Mouse (Mus musculus): ENCODE measurements around the gene Grin3b. TPM values are rescaled to one million over a fixed set of nuclear protein-coding genes. Genes with fewer than 3 reads are reported as not detected.
"Not testable (repeated sequence)": the region's sequence is repeated elsewhere in the genome, so short reads cannot be mapped to it uniquely, and the experiment has no call there.

The Grin3b gene
- polyA plus RNA-seq, 1 experiment = not detected

- WGBS = 6% methylated on average over 21 of the region's 21 CpGs
- TF ChIP-seq CTCF (IDR thresholded peaks at IDR 0.05; ENCODE audit: extremely low read depth, insufficient read length, insufficient replicate concordance, low read depth, low read length) (peak; percentile 93), POLR2A (IDR thresholded peaks at IDR 0.05; ENCODE audit: low read depth, low read length) (no peak)
- Histone ChIP-seq H3K4me1 (ENCODE audit: control insufficient read depth, insufficient read depth, insufficient read length, low read length) (peaks cover 2% of the 10 kb centered on the region), H3K27ac (ENCODE audit: insufficient read depth, low read depth, low read length) (no peak overlapping the region), H3K4me3 (ENCODE audit: low read depth, low read length) (peak overlapping the region; percentile 38), H3K36me3 (ENCODE audit: control insufficient read depth, insufficient read depth, low read length) (peaks cover 5% of the 10 kb centered on the region), H3K27me3 (ENCODE audit: control insufficient read depth, insufficient read depth, low read length) (no peaks in the 10 kb centered on the region)
Observed at GRCm38 (mm10) chr10:79958140-79958816, 12.2 kb upstream of the Grin3b start.

- H3K36me3 ChIP-seq (ENCODE audit: control insufficient read depth, insufficient read depth, low read length) = peaks cover 10% of the 10 kb centered on the region
- H3K27ac ChIP-seq (ENCODE audit: insufficient read depth, low read depth, low read length); H3K4me3 ChIP-seq (ENCODE audit: low read depth, low read length); H3K27me3 ChIP-seq (ENCODE audit: control insufficient read depth, insufficient read depth, low read length); H3K4me1 ChIP-seq (ENCODE audit: control insufficient read depth, insufficient read depth, insufficient read length, low read length): not testable (repeated sequence)
- WGBS = 15% methylated on average over 10 of the region's 10 CpGs
Observed at GRCm38 (mm10) chr10:79959412-79959811, 11.1 kb upstream of the Grin3b start.

- WGBS = under 1% methylated on average over 61 of the region's 61 CpGs
- TF ChIP-seq POLR2A (IDR thresholded peaks at IDR 0.05; ENCODE audit: low read depth, low read length) = peak; percentile 27; the same call in 1 of the 2 replicates
- peak; percentile 95 for TF ChIP-seq CTCF (IDR thresholded peaks at IDR 0.05; ENCODE audit: extremely low read depth, insufficient read length, insufficient replicate concordance, low read depth, low read length)
- Histone ChIP-seq H3K27ac (ENCODE audit: insufficient read depth, low read depth, low read length) (no peak within 1 kb of the TSS), H3K4me1 (ENCODE audit: control insufficient read depth, insufficient read depth, insufficient read length, low read length) (peaks cover 2% of the 10 kb centered on the region), H3K36me3 (ENCODE audit: control insufficient read depth, insufficient read depth, low read length) (peaks cover 12% of the 10 kb centered on the region), H3K4me3 (ENCODE audit: low read depth, low read length) (peak within 1 kb of the TSS; percentile 86), H3K27me3 (ENCODE audit: control insufficient read depth, insufficient read depth, low read length) (no peaks in the 10 kb centered on the region)
Observed at GRCm38 (mm10) chr10:79959847-79960601, 10.5 kb upstream of the Grin3b start, which contains the start of gene Wdr18. TSS of gene Wdr18 (plus strand) at chr10:79960152.

- WGBS = 9% methylated on average over 10 of the region's 10 CpGs
- TF ChIP-seq POLR2A (IDR thresholded peaks at IDR 0.05; ENCODE audit: low read depth, low read length) (no peak), CTCF (IDR thresholded peaks at IDR 0.05; ENCODE audit: extremely low read depth, insufficient read length, insufficient replicate concordance, low read depth, low read length) (no peak)
- no peak overlapping the region for H3K27ac ChIP-seq (ENCODE audit: insufficient read depth, low read depth, low read length)
- H3K4me1 ChIP-seq (ENCODE audit: control insufficient read depth, insufficient read depth, insufficient read length, low read length) = peaks cover 2% of the 10 kb centered on the region
- peaks cover 19% of the 10 kb centered on the region for H3K36me3 ChIP-seq (ENCODE audit: control insufficient read depth, insufficient read depth, low read length)
- peak overlapping the region; percentile 86 for H3K4me3 ChIP-seq (ENCODE audit: low read depth, low read length)
- no peaks in the 10 kb centered on the region for H3K27me3 ChIP-seq (ENCODE audit: control insufficient read depth, insufficient read depth, low read length)
Observed at GRCm38 (mm10) chr10:79960671-79961294, 9.7 kb upstream of the Grin3b start.

GRCm38 (mm10) chr10:79964727-79965126 is 5.8 kb upstream of the Grin3b start:
- H3K4me1 ChIP-seq (ENCODE audit: control insufficient read depth, insufficient read depth, insufficient read length, low read length) = peaks cover 3% of the 10 kb centered on the region; the same call in 1 of the 2 replicates
- no peak overlapping the region for H3K4me3 ChIP-seq (ENCODE audit: low read depth, low read length)
- no peak overlapping the region for H3K27ac ChIP-seq (ENCODE audit: insufficient read depth, low read depth, low read length)
- WGBS = 96% methylated on average over 7 of the region's 7 CpGs
- peaks cover 36% of the 10 kb centered on the region for H3K36me3 ChIP-seq (ENCODE audit: control insufficient read depth, insufficient read depth, low read length)
- no peaks in the 10 kb centered on the region; the same call in 1 of the 2 replicates for H3K27me3 ChIP-seq (ENCODE audit: control insufficient read depth, insufficient read depth, low read length)
- TF ChIP-seq CTCF (IDR thresholded peaks at IDR 0.05; ENCODE audit: extremely low read depth, insufficient read length, insufficient replicate concordance, low read depth, low read length) = no peak

GRCm38 (mm10) chr10:79965325-79965724 is 5.2 kb upstream of the Grin3b start:
- Histone ChIP-seq H3K27ac (ENCODE audit: insufficient read depth, low read depth, low read length) (no peak overlapping the region), H3K4me1 (ENCODE audit: control insufficient read depth, insufficient read depth, insufficient read length, low read length) (peaks cover 3% of the 10 kb centered on the region; the same call in 1 of the 2 replicates), H3K36me3 (ENCODE audit: control insufficient read depth, insufficient read depth, low read length) (peaks cover 36% of the 10 kb centered on the region), H3K27me3 (ENCODE audit: control insufficient read depth, insufficient read depth, low read length) (no peaks in the 10 kb centered on the region; the same call in 1 of the 2 replicates), H3K4me3 (ENCODE audit: low read depth, low read length) (no peak overlapping the region)
- WGBS = 84% methylated on average over 5 of the region's 5 CpGs
- TF ChIP-seq CTCF (IDR thresholded peaks at IDR 0.05; ENCODE audit: extremely low read depth, insufficient read length, insufficient replicate concordance, low read depth, low read length) = no peak
- TF ChIP-seq POLR2A (IDR thresholded peaks at IDR 0.05; ENCODE audit: low read depth, low read length) = peak; percentile 32; the same call in 1 of the 2 replicates

All from small intestine, adult 2 months (tissue).